Mouse (Mus musculus): ENCODE measurements around the gene Atp8a2. TPM values are rescaled to one million over a fixed set of nuclear protein-coding genes. Genes with fewer than 3 reads are reported as not detected.

Atp8a2 gene
- polyA plus RNA-seq, 1 experiment from 2014 or later = not detected

- POLR2A ChIA-PET = no interaction called here
- CTCF ChIA-PET = no interaction called here
- in situ Hi-C loops (cut with MboI; ENCODE audit: low pct_unique_long_range_greater_than_20kb) = no loop called here
- H3K27me3 ChIP-seq = peaks cover 24% of the 10 kb centered on the region
- no peak for ATAC-seq
- TF ChIP-seq CTCF (IDR thresholded peaks at IDR 0.05) = no peak
- DNase-seq (ENCODE audit: low read depth, low spot score) = no peak
Observed at GRCm38 (mm10) chr14:59903484-59904130, 293.4 kb downstream of the Atp8a2 start.

GRCm38 (mm10) chr14:59893971-59894370, 303.0 kb downstream of the Atp8a2 start:
- TF ChIP-seq CTCF (IDR thresholded peaks at IDR 0.05) = no peak

GRCm38 (mm10) chr14:59892084-59892483, 304.9 kb downstream of the Atp8a2 start:
- DNase-seq (ENCODE audit: low read depth, low spot score) (no peak), ATAC-seq (no peak)
- in situ Hi-C loops (cut with MboI; ENCODE audit: low pct_unique_long_range_greater_than_20kb) = no loop called here
- peaks cover 36% of the 10 kb centered on the region for H3K27me3 ChIP-seq
- CTCF ChIA-PET = no interaction called here
- POLR2A ChIA-PET = no interaction called here
- TF ChIP-seq CTCF (IDR thresholded peaks at IDR 0.05) = no peak

More at GRCm38 (mm10) chr14:59893971-59894370, 303.0 kb downstream of the Atp8a2 start:
- no peak for ATAC-seq
- DNase-seq (ENCODE audit: low read depth, low spot score) = no peak
- peaks cover 34% of the 10 kb centered on the region for H3K27me3 ChIP-seq
- in situ Hi-C loops (cut with MboI; ENCODE audit: low pct_unique_long_range_greater_than_20kb) = no loop called here
- POLR2A ChIA-PET = no interaction called here
- CTCF ChIA-PET = no interaction called here

- ChIA-PET POLR2A (no interaction called here), CTCF (no interaction called here)
- TF ChIP-seq CTCF (IDR thresholded peaks at IDR 0.05) = no peak
- no peak for ATAC-seq
- DNase-seq (ENCODE audit: low read depth, low spot score) = no peak
- H3K27me3 ChIP-seq = peaks cover 35% of the 10 kb centered on the region
- in situ Hi-C loops (cut with MboI; ENCODE audit: low pct_unique_long_range_greater_than_20kb) = no loop called here
Observed at GRCm38 (mm10) chr14:59891491-59891890, 305.5 kb downstream of the Atp8a2 start.

- ATAC-seq = no peak
- ChIA-PET CTCF (no interaction called here), POLR2A (no interaction called here)
- H3K27me3 ChIP-seq = peaks cover 33% of the 10 kb centered on the region
- in situ Hi-C loops (cut with MboI; ENCODE audit: low pct_unique_long_range_greater_than_20kb) = no loop called here
- DNase-seq (ENCODE audit: low read depth, low spot score) = no peak
- TF ChIP-seq CTCF (IDR thresholded peaks at IDR 0.05) = no peak
Observed at GRCm38 (mm10) chr14:59890818-59891217, 306.2 kb downstream of the Atp8a2 start.

GRCm38 (mm10) chr14:59890107-59890506, 306.9 kb downstream of the Atp8a2 start:
- peaks cover 35% of the 10 kb centered on the region for H3K27me3 ChIP-seq
- no peak for ATAC-seq
- CTCF ChIA-PET = no interaction called here

GRCm38 (mm10) chr14:59888446-59888845, 308.5 kb downstream of the Atp8a2 start:
- no peak for TF ChIP-seq CTCF (IDR thresholded peaks at IDR 0.05)
- DNase-seq (ENCODE audit: low read depth, low spot score) (no peak), ATAC-seq (no peak)
- ChIA-PET POLR2A (no interaction called here), CTCF (no interaction called here)
- peaks cover 35% of the 10 kb centered on the region for H3K27me3 ChIP-seq
- in situ Hi-C loops (cut with MboI; ENCODE audit: low pct_unique_long_range_greater_than_20kb) = no loop called here

More at GRCm38 (mm10) chr14:59890107-59890506, 306.9 kb downstream of the Atp8a2 start:
- POLR2A ChIA-PET = no interaction called here
- TF ChIP-seq CTCF (IDR thresholded peaks at IDR 0.05) = no peak
- in situ Hi-C loops (cut with MboI; ENCODE audit: low pct_unique_long_range_greater_than_20kb) = no loop called here
- DNase-seq (ENCODE audit: low read depth, low spot score) = no peak

GRCm38 (mm10) chr14:59888046-59888445, 308.9 kb downstream of the Atp8a2 start:
- DNase-seq (ENCODE audit: low read depth, low spot score) (no peak), ATAC-seq (no peak)
- ChIA-PET POLR2A (no interaction called here), CTCF (no interaction called here)
- peaks cover 33% of the 10 kb centered on the region for H3K27me3 ChIP-seq
- in situ Hi-C loops (cut with MboI; ENCODE audit: low pct_unique_long_range_greater_than_20kb) = no loop called here
- TF ChIP-seq CTCF (IDR thresholded peaks at IDR 0.05) = no peak

- in situ Hi-C loops (cut with MboI; ENCODE audit: low pct_unique_long_range_greater_than_20kb) = no loop called here
- ChIA-PET CTCF (no interaction called here), POLR2A (no interaction called here)
- DNase-seq (ENCODE audit: low read depth, low spot score) (no peak), ATAC-seq (no peak)
- no peak for TF ChIP-seq CTCF (IDR thresholded peaks at IDR 0.05)
- peaks cover 27% of the 10 kb centered on the region for H3K27me3 ChIP-seq
Observed at GRCm38 (mm10) chr14:59887061-59887861, 309.7 kb downstream of the Atp8a2 start.

- ATAC-seq = no peak
- POLR2A ChIA-PET = no interaction called here
Observed at GRCm38 (mm10) chr14:59883517-59884069, 313.4 kb downstream of the Atp8a2 start.

GRCm38 (mm10) chr14:59880829-59881228, 316.1 kb downstream of the Atp8a2 start:
- ATAC-seq = no peak

More at GRCm38 (mm10) chr14:59883517-59884069, 313.4 kb downstream of the Atp8a2 start:
- DNase-seq (ENCODE audit: low read depth, low spot score) = no peak
- no peak for TF ChIP-seq CTCF (IDR thresholded peaks at IDR 0.05)
- CTCF ChIA-PET = no interaction called here
- H3K27me3 ChIP-seq = peaks cover 19% of the 10 kb centered on the region
- in situ Hi-C loops (cut with MboI; ENCODE audit: low pct_unique_long_range_greater_than_20kb) = no loop called here

More at GRCm38 (mm10) chr14:59880829-59881228, 316.1 kb downstream of the Atp8a2 start:
- ChIA-PET POLR2A (no interaction called here), CTCF (no interaction called here)
- TF ChIP-seq CTCF (IDR thresholded peaks at IDR 0.05) = no peak
- in situ Hi-C loops (cut with MboI; ENCODE audit: low pct_unique_long_range_greater_than_20kb) = no loop called here
- peaks cover 13% of the 10 kb centered on the region for H3K27me3 ChIP-seq
- DNase-seq (ENCODE audit: low read depth, low spot score) = no peak

All from Patski (cell line).